Mouse (Mus musculus): Measurements from ENCODE around the gene Trappc5.

Trappc5 gene

GRCm38 (mm10) chr8:3676993-3677579, 987 bp downstream of the Trappc5 start:
- no peak for DNase-seq (ENCODE audit: low spot score in 2 of 2)

- DNase-seq (ENCODE audit: low spot score in 2 of 2): no peak
Measured at GRCm38 (mm10) chr8:3678831-3679230, 2.7 kb downstream of the Trappc5 start.

- DNase-seq (ENCODE audit: low spot score in 2 of 2): no peak
Measured at GRCm38 (mm10) chr8:3679236-3679635, 3.1 kb downstream of the Trappc5 start.

GRCm38 (mm10) chr8:3679656-3680055, 3.6 kb downstream of the Trappc5 start:
- DNase-seq (ENCODE audit: low spot score in 2 of 2): no peak

- no peak for DNase-seq (ENCODE audit: low spot score in 2 of 2)
Measured at GRCm38 (mm10) chr8:3682435-3682834, 6.3 kb downstream of the Trappc5 start.

- DNase-seq (ENCODE audit: low spot score in 2 of 2): no peak
Measured at GRCm38 (mm10) chr8:3683408-3684176, 7.5 kb downstream of the Trappc5 start.

- no peak for DNase-seq (ENCODE audit: low spot score in 2 of 2)
Measured at GRCm38 (mm10) chr8:3684530-3684929, 8.4 kb downstream of the Trappc5 start.

GRCm38 (mm10) chr8:3685422-3685821, 9.3 kb downstream of the Trappc5 start:
- no peak for DNase-seq (ENCODE audit: low spot score in 2 of 2)

- DNase-seq (ENCODE audit: low spot score in 2 of 2): no peak
Measured at GRCm38 (mm10) chr8:3687537-3687936, 11.4 kb downstream of the Trappc5 start.

- no peak for DNase-seq (ENCODE audit: low spot score in 2 of 2)
Measured at GRCm38 (mm10) chr8:3690774-3691173, 14.7 kb downstream of the Trappc5 start.

- DNase-seq (ENCODE audit: low spot score in 2 of 2): no peak
Measured at GRCm38 (mm10) chr8:3694121-3694520, 18.0 kb downstream of the Trappc5 start, which contains the start of gene Fcer2a. Fcer2a (minus strand) TSS chr8:3694175.

- no peak for DNase-seq (ENCODE audit: low spot score in 2 of 2)
Measured at GRCm38 (mm10) chr8:3701491-3701890, 25.4 kb downstream of the Trappc5 start.

- no peak for DNase-seq (ENCODE audit: low spot score in 2 of 2)
Measured at GRCm38 (mm10) chr8:3705711-3706110, 29.6 kb downstream of the Trappc5 start.

- no peak for DNase-seq (ENCODE audit: low spot score in 2 of 2)
Measured at GRCm38 (mm10) chr8:3707611-3708010, 31.5 kb downstream of the Trappc5 start.

- no peak for DNase-seq (ENCODE audit: low spot score in 2 of 2)
Measured at GRCm38 (mm10) chr8:3710312-3710711, 34.2 kb downstream of the Trappc5 start.

GRCm38 (mm10) chr8:3711646-3712045, 35.5 kb downstream of the Trappc5 start:
- DNase-seq (ENCODE audit: low spot score in 2 of 2): peak; percentile 19 to 50

GRCm38 (mm10) chr8:3717321-3717954, 41.3 kb downstream of the Trappc5 start:
- peak; percentile 39 for DNase-seq (ENCODE audit: low spot score in 2 of 2)

- DNase-seq (ENCODE audit: low spot score in 2 of 2): peak; percentile 67 to 73
Measured at GRCm38 (mm10) chr8:3718559-3718958, 42.5 kb downstream of the Trappc5 start.

GRCm38 (mm10) chr8:3720551-3720950, 44.5 kb downstream of the Trappc5 start, which contains the start of gene Clec4g:
Clec4g (minus strand) TSS chr8:3720651.
- DNase-seq (ENCODE audit: low spot score in 2 of 2): no peak

- DNase-seq (ENCODE audit: low spot score in 2 of 2): no peak
Measured at GRCm38 (mm10) chr8:3721041-3721440, 44.9 kb downstream of the Trappc5 start.

Measured in heart, adult 9 months (tissue).